Mouse (Mus musculus) ZHBTc4 (cell line): ENCODE results near the gene Zdhhc1.

Experiments used
- DNase-seq: peaks from one replicate; pipeline ENCODE4 v3.0.0-alpha.2; 2011; ENCODE audit warnings: low read depth, low spot score

Gene Zdhhc1

DNA sequence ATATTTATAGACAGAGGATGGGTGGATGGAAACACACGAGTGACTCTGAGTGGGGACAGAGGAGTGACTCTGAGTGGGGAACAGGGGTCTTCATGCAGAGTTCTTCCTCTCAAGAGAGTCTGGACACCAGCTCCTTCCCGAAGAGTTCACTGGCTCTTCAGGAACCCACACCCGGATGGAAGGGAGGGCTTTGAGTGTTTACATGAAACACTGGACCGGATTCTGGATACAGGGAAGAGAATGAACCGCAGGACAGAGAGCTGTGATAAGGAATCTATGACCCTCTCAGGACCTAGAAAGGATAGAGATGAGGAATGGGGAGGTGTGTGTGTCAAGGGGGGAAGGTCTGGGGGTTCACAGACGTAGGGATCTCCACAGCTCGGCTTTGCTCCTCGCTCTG, 20.6 kb upstream of the Zdhhc1 start:
- no peak for DNase-seq

DNA sequence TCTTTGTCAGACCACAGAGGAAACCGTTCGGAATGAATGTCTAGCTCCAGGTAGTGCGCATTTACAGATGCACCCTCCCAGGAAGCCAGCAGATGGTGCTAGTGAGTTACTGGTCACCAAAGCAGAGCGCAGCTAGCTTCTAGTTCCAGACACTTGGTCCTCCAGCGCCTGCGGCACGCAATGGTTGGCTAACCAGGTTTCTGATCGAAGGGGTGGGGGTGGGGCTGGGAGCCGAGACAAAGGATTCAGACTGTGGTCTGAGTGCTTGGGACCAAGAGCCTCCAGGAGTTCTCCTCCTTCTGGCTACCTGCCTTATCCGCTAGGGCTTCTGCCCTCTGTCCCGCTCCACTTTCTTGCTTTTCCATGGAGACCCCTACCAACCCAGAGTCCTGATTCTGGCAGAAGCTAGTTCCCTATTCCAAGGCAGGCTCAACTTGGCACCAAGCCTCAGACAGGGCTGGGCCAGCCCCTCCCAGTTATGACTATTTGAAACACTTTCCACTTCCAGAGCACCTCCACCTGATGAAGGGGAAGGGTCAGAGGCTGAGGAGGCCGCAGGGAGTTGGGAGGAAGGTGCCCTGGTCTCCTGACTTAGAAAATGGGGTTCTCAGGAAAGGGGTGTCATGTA, 19.4 kb upstream of the Zdhhc1 start:
- peak; percentile 97 for DNase-seq

DNA sequence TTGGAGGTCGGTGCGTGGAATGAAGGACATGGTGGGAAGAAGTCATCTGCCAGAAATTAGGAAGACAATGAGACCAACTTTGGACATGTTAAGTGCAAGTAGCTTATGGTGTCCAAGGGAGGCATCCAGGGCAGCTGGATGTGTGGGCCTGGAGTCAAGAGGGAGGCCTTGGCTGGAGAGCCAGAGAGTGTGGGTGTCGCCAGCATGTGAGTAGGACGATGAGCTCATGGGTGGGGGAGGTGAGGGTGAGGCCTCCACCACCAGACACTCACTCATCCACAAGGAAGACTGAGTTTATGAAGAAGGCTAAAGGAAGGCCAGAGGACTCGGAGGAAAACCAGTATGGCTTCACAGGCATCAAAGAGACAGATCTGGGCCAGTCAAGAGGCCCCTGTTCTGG, 18.0 kb upstream of the Zdhhc1 start:
- DNase-seq = peak; percentile 40

DNA sequence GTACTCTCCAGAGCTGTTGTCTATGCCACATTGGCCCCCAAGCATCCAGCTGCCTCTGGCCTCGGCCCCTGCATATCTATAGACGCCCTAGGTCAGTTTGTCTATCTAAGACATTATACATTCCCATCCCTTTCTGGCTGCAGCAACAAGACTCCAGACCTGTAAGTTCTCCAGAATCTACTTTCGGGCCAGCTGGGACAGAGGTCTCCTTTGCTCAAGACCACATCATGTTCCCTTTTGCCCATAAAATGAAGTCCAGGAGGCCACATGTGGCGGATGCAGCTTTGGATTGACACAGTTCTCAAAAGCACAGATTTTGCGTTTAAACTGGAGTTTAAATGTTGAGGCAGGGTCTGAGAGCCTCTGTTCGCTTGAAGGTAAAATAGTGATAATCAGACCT, 17.5 kb upstream of the Zdhhc1 start:
- no peak for DNase-seq

DNA sequence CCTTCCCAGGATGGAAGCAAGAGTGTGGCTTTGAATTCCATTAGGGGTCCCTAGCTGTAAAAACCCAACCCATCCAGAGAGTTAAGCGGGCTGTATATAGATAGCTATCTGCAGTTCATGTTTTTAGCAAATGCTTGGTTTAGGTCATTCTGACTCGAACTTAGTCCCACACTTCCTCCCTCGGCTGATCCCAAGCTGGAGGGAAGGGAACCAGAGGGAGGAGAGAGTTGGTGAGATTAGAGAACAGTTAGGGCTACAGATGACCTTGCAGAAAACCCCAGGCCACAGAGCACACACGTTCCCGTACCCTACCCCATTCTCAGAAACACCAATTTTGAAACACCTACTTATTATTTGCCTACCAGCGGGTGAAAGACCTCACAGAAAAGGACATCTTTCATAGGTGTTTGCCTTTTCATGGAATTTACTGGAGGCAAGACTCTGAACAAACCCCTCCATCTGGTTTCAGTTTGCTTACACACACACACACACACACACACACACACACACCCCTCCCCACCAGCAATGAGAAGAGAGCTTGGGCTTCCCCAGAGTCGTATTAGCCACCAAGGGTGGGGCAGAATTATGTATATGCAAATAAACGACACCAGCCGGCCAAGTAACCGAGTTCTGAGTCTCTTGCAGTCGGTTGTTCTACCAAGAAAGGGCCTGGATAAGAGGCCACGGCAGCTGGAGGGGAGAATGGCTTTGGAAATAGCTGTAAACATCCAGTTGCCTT, 13.5 kb upstream of the Zdhhc1 start:
- DNase-seq = no peak

DNA sequence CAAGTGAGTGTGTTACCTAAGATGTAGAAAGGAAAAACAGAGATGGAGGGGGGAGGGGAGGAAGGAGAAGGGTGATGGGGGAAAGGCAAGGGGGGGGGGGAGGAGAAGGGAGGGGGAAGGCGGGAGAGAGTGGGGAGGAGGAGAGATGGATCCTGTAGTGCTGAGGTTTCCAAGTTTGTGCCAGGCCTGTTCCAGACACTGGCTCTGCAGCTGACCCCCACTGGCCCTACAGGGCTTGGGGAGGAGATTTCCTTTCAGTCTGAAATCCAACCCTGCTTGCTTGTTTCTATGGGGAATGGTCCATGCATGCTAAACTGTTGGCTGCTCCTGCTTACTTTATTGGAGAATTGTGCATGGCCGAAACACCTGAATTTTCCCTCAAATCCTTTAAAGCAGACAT, 12.1 kb upstream of the Zdhhc1 start:
- DNase-seq = no peak

DNA sequence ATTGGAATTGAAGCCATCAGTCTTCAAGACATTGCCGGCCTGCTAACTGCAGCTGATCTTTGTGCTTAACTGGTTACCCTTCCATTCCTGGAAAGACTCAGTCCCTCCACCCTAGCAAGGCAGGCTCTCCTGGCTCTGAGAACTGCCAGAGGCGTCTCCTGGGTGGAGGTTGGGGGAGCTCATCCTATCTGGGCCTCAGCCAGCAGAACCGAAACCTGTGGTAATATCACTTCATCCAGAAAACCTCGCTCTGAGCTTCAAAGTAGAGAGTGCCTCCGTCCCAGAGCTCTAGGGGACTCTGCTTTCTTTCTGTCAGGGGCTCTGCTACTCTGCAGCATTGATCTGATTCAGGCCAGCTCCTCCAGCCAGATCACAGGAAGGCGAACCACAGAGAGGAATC, 10.3 kb upstream of the Zdhhc1 start:
- no peak for DNase-seq

DNA sequence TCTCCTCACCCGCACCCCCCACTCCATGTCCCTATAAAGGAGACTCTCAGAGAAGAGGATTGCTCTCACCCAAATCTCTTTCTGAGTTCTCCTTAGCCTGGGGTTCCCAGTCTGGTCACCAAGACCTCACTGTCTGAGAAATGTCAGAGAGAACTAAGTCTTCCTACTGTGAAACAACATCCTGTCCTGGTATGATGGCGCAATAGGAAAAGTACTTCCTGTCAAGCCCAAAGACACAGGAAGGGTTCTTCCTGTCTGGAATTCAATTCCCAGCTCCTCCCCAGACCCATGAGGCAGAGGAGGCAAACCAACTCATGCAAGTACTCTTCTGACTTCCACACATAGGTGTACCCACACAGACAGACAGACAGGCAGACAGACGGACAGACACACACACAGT, 7.9 kb upstream of the Zdhhc1 start:
- no peak for DNase-seq

DNA sequence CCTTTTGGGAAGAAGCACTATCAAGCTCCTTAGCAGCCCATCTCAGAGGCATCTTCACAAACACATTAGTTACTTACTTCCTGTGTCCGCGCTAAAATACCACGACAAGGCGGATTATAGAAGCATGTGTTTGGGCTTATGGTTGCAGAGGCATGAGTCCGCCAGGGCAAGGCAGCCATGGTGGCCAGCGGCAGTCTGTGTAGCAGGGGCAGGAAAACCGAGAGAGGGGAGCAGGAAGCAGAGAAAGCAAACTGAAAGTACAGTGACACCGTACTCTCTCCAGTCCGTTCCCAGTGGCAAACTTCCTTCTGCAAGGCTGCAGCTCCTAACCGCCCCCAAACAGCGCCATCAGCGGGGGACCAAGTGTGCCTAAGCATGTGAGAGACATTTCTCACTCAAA, 3.1 kb upstream of the Zdhhc1 start:
- DNase-seq = no peak

DNA sequence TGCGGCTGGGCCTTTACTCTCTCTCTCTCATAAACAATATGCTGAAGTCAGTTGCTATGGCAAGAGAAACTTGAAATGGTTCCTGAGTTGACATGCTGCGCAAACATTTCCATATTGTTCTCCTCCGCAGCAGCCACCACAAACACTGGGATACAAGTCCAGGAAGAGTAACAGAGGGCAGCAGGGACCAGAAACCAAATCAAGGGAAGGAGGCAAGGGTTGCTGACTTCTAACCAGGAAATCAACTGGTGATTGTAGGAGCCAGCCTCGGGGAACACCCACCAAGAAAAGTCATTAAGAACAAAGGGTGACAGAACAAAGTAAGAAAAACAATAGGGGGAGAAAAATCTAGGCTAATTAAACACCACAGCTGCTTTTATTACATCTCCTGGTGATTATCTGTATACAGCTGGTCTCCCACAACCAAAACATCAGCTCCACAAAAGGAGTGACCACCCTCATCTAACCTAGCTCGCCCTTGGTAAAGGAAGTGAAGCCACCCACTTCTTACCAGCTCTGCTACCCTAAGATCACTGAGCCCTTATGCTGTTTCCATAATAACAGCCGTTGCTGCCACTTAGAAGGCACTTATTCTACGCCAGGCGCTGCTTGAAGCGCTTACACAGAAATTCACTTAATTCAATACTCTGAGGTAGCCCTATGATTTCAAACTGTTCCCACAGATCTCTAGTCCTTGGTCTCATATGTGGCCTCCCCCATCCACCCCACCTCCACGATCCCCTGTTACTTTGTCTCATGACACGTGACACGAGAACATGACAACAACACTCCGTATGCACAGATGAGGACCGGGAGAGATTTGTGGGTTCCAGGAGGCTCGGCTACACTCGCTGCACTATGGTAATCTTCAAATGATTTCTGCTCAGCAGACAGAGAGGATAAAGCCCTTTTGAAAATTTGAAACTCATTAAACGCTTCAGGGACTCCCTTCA, 1.1 kb downstream of the Zdhhc1 start:
- DNase-seq = no peak

DNA sequence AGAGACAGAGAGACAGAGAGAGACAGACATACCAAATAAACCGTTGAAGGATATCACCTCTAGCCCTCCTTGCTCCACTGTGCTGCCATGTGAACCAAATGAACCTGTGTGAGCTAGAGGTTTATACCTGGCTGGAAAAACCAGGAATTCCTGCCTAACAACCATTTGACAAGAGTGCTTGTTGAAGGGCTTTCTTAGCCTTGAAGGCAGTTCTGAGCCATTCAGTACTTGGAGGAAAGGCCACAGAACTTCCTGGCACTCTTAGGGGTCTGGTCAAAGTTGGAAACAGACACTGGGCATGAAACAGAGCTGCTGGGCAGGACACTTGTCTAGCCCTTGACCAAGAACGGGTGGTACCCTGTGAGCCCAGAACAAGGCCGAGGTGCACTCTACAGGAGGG, 2.1 kb downstream of the Zdhhc1 start:
- DNase-seq = no peak

DNA sequence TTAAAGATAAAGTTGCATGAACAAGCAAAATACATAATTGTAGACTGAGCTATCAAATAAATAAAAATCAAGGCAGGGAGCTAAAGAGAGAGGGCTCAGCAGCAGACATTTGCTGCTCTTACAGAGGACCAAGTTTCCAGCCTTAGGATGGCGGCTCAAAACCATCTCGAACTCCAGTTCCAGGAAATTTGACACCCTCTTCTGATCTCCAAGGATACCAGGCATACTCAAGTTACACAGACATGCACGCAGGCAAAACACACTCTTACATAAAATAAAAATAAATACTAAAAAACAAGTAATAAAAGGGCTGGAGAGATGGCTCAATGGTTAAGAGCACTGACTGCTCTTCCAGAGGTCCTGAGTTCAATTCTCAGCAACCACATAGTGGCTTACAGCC, 3.2 kb downstream of the Zdhhc1 start:
- no peak for DNase-seq

DNA sequence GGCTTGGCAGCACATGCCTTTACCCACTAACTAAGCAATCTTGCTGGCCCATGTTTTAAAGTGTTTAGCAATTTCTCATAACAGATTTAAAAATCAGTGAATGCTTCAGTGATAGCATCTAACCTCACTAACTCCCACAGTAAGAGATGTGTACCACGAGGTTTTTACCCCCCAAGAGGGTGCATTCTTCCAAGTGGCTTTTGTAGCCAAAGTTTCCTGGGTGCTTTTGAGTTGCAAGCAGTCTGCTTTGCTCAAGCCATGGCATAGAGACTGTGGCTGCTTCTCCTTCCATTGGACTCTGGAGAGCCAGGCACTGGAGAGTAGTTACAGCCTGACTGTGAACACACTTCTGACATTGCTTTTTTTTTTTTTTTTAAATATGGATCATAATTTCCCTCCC, 7.4 kb downstream of the Zdhhc1 start:
- no peak for DNase-seq

DNA sequence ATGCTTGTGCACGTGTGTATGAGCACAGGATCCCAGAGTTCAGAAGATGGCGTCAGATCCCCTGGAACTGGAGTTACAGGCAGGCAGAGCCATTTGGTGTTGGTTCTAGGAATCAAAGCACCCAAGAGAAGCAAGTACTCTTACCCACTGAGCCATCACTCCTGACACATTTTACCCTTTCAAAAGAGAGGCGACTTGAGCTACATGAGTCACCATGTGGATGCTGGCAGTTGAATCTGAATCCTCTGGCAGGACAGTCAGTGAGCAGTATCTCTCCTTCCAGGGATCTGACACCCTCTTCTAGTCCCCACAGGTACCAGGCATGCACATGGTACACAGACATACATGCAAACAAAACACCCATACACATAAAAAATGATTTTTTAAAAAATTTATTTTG, 8.6 kb downstream of the Zdhhc1 start:
- no peak for DNase-seq

DNA sequence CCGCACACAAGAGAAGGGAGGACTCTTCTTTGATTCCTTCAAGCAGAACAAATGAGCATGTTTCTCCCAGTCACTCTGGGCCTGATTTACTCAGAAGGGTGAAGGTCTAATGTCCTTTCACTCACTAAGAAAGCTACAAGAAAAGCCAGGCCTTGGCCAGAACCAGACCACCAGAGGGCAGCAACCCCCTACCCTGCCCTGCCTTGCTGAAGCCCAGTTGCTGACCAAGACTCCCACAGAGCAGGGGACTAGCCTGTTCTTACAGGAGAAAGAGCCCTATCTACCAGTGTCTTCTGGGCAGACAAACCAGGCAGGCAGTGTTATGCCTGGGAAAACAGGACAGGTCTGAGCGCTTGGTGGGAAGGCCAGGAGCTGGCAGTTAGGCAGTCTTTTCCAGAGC, 12.3 kb downstream of the Zdhhc1 start:
- peak; percentile 52 for DNase-seq

DNA sequence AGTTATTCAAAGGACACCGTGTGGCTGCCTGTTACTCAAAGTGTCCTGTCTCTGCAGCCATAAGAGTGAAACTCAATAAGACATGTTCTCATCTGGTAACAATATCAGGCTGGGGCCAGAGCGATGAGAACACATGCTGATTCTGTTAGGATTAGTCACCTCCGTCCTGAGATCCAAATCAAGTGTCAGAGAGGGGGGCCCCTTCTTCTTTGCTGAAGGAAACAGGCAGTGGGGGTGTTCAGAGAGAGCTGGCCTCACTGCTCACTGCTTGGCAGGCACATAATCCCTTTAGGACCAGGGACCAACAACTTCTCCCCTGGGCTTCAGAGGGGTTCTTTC, 12.7 kb downstream of the Zdhhc1 start:
- no peak for DNase-seq

DNA sequence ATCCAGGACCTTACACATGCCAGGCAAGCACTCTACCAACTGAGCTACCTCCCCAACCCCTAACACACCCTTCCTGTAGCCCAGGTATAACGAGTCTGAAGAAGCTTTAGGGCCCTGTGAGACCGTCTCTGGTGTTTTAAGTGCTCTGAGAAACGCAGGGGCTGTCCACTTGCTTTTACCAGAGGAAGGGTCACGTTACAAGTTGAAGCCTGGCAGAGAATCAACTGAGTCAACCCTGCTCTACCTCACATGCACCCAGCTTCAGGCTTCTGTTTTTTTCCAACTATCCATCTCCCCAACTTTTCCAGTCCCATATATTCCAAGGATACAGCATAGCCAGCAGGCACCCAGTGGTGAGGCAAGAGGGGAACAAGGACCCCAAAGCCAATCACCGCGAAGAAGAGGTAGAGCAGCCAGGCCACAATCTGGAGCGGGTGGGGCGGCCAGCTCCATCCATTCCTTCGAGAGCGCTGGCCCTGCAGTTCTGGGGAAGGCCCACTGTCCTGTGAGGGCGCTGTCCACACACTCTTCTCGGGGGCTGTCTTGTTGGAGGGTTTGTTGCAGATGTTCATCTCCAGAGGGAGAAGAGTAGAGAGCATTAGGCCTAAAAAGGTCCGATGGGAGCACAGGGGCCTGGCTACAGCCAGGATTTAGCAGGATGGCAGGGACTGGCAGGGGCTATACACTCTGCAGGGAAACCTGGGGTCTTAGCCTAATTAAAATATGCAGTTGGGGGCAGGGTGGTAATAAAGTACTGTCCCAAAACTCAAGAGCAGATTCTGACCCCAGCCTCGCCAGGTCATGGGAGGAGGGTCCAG, 13.3 kb downstream of the Zdhhc1 start:
- DNase-seq = peak; percentile 62

DNA sequence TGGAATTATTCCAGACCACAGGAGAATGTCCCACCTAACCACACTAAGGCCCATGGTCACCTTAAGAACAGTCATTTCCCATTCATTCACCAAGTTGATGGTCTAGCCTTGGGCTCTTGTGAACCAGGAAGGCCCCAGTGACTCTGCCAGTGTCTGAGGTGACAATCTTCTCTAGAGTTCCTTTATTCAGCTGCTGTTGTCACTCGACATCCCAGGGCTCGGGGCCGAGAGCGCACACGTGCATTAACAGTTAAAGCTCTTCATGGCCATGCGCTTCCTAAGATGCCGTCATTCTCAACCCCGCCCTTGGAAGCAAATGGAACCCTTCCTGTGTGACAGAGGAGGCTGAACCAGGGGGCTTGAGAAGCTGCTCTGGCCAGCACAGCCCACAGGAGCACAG, 14.6 kb downstream of the Zdhhc1 start:
- peak; percentile 35 for DNase-seq

DNA sequence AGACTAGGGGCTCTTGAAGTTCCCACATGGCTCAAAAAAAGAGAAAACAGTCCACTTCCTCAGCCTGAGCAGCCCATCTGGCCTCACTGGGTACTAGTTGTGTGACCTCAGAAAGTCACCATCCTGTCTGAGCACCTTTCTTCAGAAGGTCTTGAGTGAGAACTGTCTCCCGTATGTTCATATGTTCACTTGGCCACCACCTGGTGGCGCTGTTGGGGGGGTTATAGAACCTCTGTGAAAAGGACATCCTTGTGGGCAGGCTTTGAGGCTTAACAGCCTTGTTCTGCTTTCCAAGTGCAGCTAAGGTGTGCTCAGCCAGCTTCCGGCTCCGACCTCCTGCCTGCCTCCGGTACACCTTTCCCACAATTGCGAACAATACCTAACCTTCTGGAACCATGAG, 15.2 kb downstream of the Zdhhc1 start:
- DNase-seq = peak; percentile 94

DNA sequence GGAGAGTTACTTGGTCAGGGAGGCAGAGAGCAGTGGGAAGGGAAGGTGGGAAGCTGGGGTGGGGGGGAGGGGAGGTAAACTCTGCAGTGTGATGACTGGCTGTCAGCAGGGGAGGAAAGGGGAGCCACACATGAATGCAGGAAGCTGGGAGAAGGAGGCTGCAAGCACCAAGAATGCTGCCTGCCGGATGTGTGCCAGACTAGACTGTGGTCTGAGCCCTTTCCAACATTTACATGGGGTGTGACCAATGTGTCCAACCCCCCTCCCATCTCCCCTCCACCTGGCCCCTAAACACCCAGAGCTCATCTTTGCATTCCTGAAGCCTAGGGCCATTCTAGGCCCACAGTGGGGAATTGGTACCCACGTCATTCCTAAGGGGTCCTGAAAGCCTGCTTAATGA, 15.7 kb downstream of the Zdhhc1 start:
- DNase-seq = peak; percentile 89

DNA sequence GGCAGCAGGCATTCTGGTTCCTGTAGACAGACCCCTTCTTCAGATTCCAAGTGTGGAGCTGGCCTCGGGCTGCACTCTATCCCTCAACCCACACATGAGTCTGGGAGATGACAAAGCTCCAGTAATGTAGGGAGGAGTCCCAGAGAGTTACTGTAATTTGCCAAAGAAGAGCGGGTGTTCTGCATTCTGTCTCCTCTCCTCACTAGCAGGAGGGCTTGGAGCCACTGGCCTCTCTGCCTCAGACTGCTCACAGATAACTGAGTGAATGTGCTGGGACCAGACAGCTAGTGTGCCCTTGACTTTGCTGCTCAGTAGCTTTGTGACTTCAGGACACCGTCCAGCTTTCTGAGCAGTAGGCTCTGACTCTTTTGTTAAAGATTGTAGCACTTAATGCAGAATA, 18.9 kb downstream of the Zdhhc1 start:
- no peak for DNase-seq
